Mouse (Mus musculus) intestine, embryonic 14.5 days (tissue): ENCODE results near the gene D1Pas1. TPM values are rescaled to one million over a fixed set of nuclear protein-coding genes. Genes with fewer than 3 reads are reported as not detected.

ENCODE experiments used
- ATAC-seq: fragments of 200-750 bp; cut with Nextera tagmentation; replicated peaks from 2 replicates; pipeline ENCODE4 v1.8.0; 2017; ENCODE audit warnings: low read depth, moderate number of reproducible peaks, moderate TSS enrichment, moderate library complexity; ENCODE audit not compliant: low FRiP score, low TSS enrichment
- DNase-seq: peaks from one replicate; pipeline ENCODE4 v3.0.0-alpha.2; 2018; ENCODE audit warnings: low spot score
- H3K27ac ChIP-seq: fragments of 300-500 bp; sonication (generic); 2 replicates; pipeline ENCODE4 v1.5.1; 2014; ENCODE audit warnings: low read depth, mild to moderate bottlenecking, control low read depth
- H3K27me3 ChIP-seq: fragments of 300-500 bp; sonication (generic); replicated peaks from 2 replicates; pipeline ENCODE4 v1.6.1; 2014; ENCODE audit warnings: low read length, control low read depth; ENCODE audit not compliant: control insufficient read depth, insufficient read depth
- H3K36me3 ChIP-seq: fragments of 300-500 bp; sonication (generic); 2 replicates; pipeline ENCODE4 v1.6.1; 2014; ENCODE audit warnings: low read length, control low read depth; ENCODE audit not compliant: control insufficient read depth, insufficient read depth
- H3K4me1 ChIP-seq: fragments of 300-500 bp; sonication (generic); replicated peaks from 2 replicates; pipeline ENCODE4 v1.6.1; 2014; ENCODE audit warnings: low read length, control low read depth, mixed read lengths; ENCODE audit not compliant: control insufficient read depth, insufficient read depth
- H3K4me2 ChIP-seq: fragments of 300-500 bp; sonication (generic); 2 replicates; pipeline ENCODE4 v1.6.1; 2014; ENCODE audit warnings: low read length
- H3K4me3 ChIP-seq: fragments of 300-500 bp; sonication (generic); 2 replicates; pipeline ENCODE4 v1.5.1; 2014; ENCODE audit warnings: low read depth, low read length, control low read depth, mixed read lengths
- H3K9ac ChIP-seq: fragments of 300-500 bp; sonication (generic); 2 replicates; pipeline ENCODE4 v1.6.1; 2014; ENCODE audit warnings: mild to moderate bottlenecking, low read length
- H3K9me3 ChIP-seq: fragments of 300-500 bp; sonication (generic); 2 replicates; pipeline ENCODE4 v1.6.1; 2016; ENCODE audit warnings: low read length, control low read depth; ENCODE audit not compliant: control insufficient read depth
- WGBS: fragments of 180-500 bp; shearing (Covaris S2); extraction: QIAGEN DNeasy Blood & Tissue Kit; methylation state at CpG from one replicate; pipeline ENCODE4 v1.1.7; 2014; 5-methylcytosine and 5-hydroxymethylcytosine counted together
- polyA plus RNA-seq: library from polyadenylated mRNA; unstranded; fragments of >200 nt; fragmentation: Nextera tagmentation; extraction: Ambion mirVana; gene quantifications from 2 replicates; pipeline ENCODE4 v1.2.1, GENCODE M21; 2014

The D1Pas1 gene
- polyA plus RNA-seq, 1 experiment from 2014 or later: 0.11 TPM

GRCm38 (mm10) chr1:186930888-186931233 is 36.4 kb upstream of the D1Pas1 start:
- no peak overlapping the region for H3K4me2 ChIP-seq
- 81% methylated on average over 6 of the region's 6 CpGs for WGBS
- no peak overlapping the region for H3K4me3 ChIP-seq

GRCm38 (mm10) chr1:186934205-186934604 is 33.0 kb upstream of the D1Pas1 start:
- Histone ChIP-seq H3K36me3 (no peaks in the 10 kb centered on the region), H3K4me1 (no peaks in the 10 kb centered on the region), H3K27ac (no peak overlapping the region), H3K27me3 (no peaks in the 10 kb centered on the region), H3K4me3 (no peak overlapping the region), H3K4me2 (no peak overlapping the region), H3K9ac (no peak overlapping the region), H3K9me3 (no peaks in the 10 kb centered on the region)
- no peak for DNase-seq
- 97% methylated on average over 1 of the region's 1 CpGs for WGBS
- no peak for ATAC-seq

More at GRCm38 (mm10) chr1:186930888-186931233, 36.4 kb upstream of the D1Pas1 start:
- no peaks in the 10 kb centered on the region for H3K4me1 ChIP-seq
- no peaks in the 10 kb centered on the region for H3K27me3 ChIP-seq
- H3K36me3 ChIP-seq: no peaks in the 10 kb centered on the region
- no peaks in the 10 kb centered on the region for H3K9me3 ChIP-seq
- H3K27ac ChIP-seq: no peak overlapping the region
- no peak overlapping the region for H3K9ac ChIP-seq
- DNase-seq (no peak), ATAC-seq (no peak)

GRCm38 (mm10) chr1:186952381-186952780 is 14.8 kb upstream of the D1Pas1 start:
- no peak for ATAC-seq
- no peaks in the 10 kb centered on the region for H3K4me1 ChIP-seq
- no peak overlapping the region for H3K27ac ChIP-seq
- WGBS: 76% methylated on average over 4 of the region's 4 CpGs
- no peak overlapping the region for H3K4me2 ChIP-seq
- DNase-seq: no peak
- no peak overlapping the region for H3K4me3 ChIP-seq
- H3K36me3 ChIP-seq: no peaks in the 10 kb centered on the region
- H3K9ac ChIP-seq: no peak overlapping the region
- H3K27me3 ChIP-seq: no peaks in the 10 kb centered on the region
- no peaks in the 10 kb centered on the region for H3K9me3 ChIP-seq

GRCm38 (mm10) chr1:186954591-186954990 is 12.6 kb upstream of the D1Pas1 start:
- 78% methylated on average over 4 of the region's 4 CpGs for WGBS
- Histone ChIP-seq H3K4me3 (no peak overlapping the region), H3K9ac (no peak overlapping the region), H3K4me2 (no peak overlapping the region), H3K9me3 (no peaks in the 10 kb centered on the region), H3K27me3 (no peaks in the 10 kb centered on the region), H3K4me1 (no peaks in the 10 kb centered on the region), H3K27ac (no peak overlapping the region), H3K36me3 (no peaks in the 10 kb centered on the region)
- DNase-seq: no peak
- ATAC-seq: no peak

- DNase-seq (no peak), ATAC-seq (no peak)
- Histone ChIP-seq H3K4me2 (no peak overlapping the region), H3K4me1 (0 out of 2 replicates have a peak, but pooled peaks cover 5% of the 10 kb centered on the region), H3K27me3 (no peaks in the 10 kb centered on the region), H3K27ac (no peak overlapping the region), H3K9me3 (no peaks in the 10 kb centered on the region), H3K4me3 (no peak overlapping the region), H3K36me3 (no peaks in the 10 kb centered on the region), H3K9ac (no peak overlapping the region)
- 40% methylated on average over 4 of the region's 4 CpGs for WGBS
These were observed 7.8 kb upstream of the D1Pas1 start for GRCm38 (mm10) chr1:186959380-186959779.

- DNase-seq (no peak), ATAC-seq (no peak; the same call in 1 of the 2 replicates)
- Histone ChIP-seq H3K4me3 (no peak overlapping the region), H3K27me3 (no peaks in the 10 kb centered on the region), H3K9ac (no peak overlapping the region), H3K27ac (no peak overlapping the region), H3K9me3 (peaks cover 25% of the 10 kb centered on the region), H3K4me2 (no peak overlapping the region), H3K4me1 (0 out of 2 replicates have a peak, but pooled peaks cover 5% of the 10 kb centered on the region), H3K36me3 (no peaks in the 10 kb centered on the region)
- WGBS: 45% methylated on average over 4 of the region's 4 CpGs
These were observed 2.9 kb upstream of the D1Pas1 start for GRCm38 (mm10) chr1:186964143-186964875.

- Histone ChIP-seq H3K9me3 (peaks cover 25% of the 10 kb centered on the region), H3K4me1 (0 out of 2 replicates have a peak, but pooled peaks cover 5% of the 10 kb centered on the region), H3K36me3 (no peaks in the 10 kb centered on the region), H3K27ac (no peak overlapping the region), H3K9ac (no peak overlapping the region), H3K4me2 (no peak overlapping the region), H3K27me3 (no peaks in the 10 kb centered on the region), H3K4me3 (no peak overlapping the region)
- DNase-seq: no peak
- ATAC-seq: no peak
- 91% methylated on average over 34 of the region's 34 CpGs for WGBS
These were observed 710 bp downstream of the D1Pas1 start for GRCm38 (mm10) chr1:186967926-186968325.

GRCm38 (mm10) chr1:186976937-186977540 is 9.8 kb downstream of the D1Pas1 start:
- WGBS: 51% methylated on average over 4 of the region's 4 CpGs
- no peak overlapping the region for H3K4me2 ChIP-seq
- no peaks in the 10 kb centered on the region for H3K36me3 ChIP-seq
- no peaks in the 10 kb centered on the region for H3K9me3 ChIP-seq
- H3K4me1 ChIP-seq: no peaks in the 10 kb centered on the region
- no peak overlapping the region for H3K27ac ChIP-seq
- no peaks in the 10 kb centered on the region for H3K27me3 ChIP-seq
- ATAC-seq: no peak
- no peak overlapping the region for H3K4me3 ChIP-seq
- H3K9ac ChIP-seq: no peak overlapping the region
- no peak for DNase-seq

GRCm38 (mm10) chr1:186977801-186978200 is 10.6 kb downstream of the D1Pas1 start:
- 94% methylated on average over 2 of the region's 2 CpGs for WGBS
- DNase-seq: no peak

More at GRCm38 (mm10) chr1:186977801-186978200, 10.6 kb downstream of the D1Pas1 start:
- no peak for ATAC-seq
- no peak overlapping the region for H3K9ac ChIP-seq
- no peaks in the 10 kb centered on the region for H3K36me3 ChIP-seq
- H3K4me1 ChIP-seq: no peaks in the 10 kb centered on the region
- no peaks in the 10 kb centered on the region for H3K9me3 ChIP-seq
- H3K27me3 ChIP-seq: no peaks in the 10 kb centered on the region
- H3K27ac ChIP-seq: no peak overlapping the region
- H3K4me2 ChIP-seq: no peak overlapping the region
- no peak overlapping the region for H3K4me3 ChIP-seq
